Mouse (Mus musculus): ENCODE measurements around the gene Dock9.
A peak's percentile ranks its signal among the peaks of the same experiment; 100 is the strongest.

GRCm38 (mm10) chr14:121579055-121579454 lies 218.6 kb downstream of the Dock9 start:
- peak; percentile 39 for TF ChIP-seq CTCF (IDR thresholded peaks at IDR 0.05; ENCODE audit: control insufficient read depth, insufficient read depth, insufficient read length)
- TF ChIP-seq USF1 (IDR thresholded peaks at IDR 0.05; ENCODE audit: low read depth), result no peak
- TF ChIP-seq MAX (IDR thresholded peaks at IDR 0.05), result no peak
- no peak for TF ChIP-seq CEBPB (IDR thresholded peaks at IDR 0.05; ENCODE audit: low read depth)
- no peak for TF ChIP-seq FOSL1 (IDR thresholded peaks at IDR 0.05; ENCODE audit: insufficient read depth, low read length, poor library complexity, severe bottlenecking)
- no peak for TF ChIP-seq MYOG (IDR thresholded peaks at IDR 0.05; ENCODE audit: control insufficient read depth, extremely low read depth, insufficient read length)

Data from C2C12 (cell line).